Mouse (Mus musculus) hindbrain, postnatal 0 days (tissue): ENCODE results near the gene Hnrnpr. TPM values are rescaled to one million over a fixed set of nuclear protein-coding genes. Genes with fewer than 3 reads are reported as not detected.

ENCODE experiments used
- ATAC-seq: fragments of 200-750 bp; cut with Nextera tagmentation; 2 replicates; pipeline ENCODE4 v1.8.0; 2017; ENCODE audit warnings: mild to moderate bottlenecking, moderate TSS enrichment, moderate library complexity
- DNase-seq: peaks from one replicate; pipeline ENCODE4 v3.0.0-alpha.2; 2015; ENCODE audit warnings: low spot score
- H3K27ac ChIP-seq: fragments of 300-500 bp; sonication (generic); 2 replicates; pipeline ENCODE4 v1.5.1; 2014; ENCODE audit warnings: mild to moderate bottlenecking
- H3K27me3 ChIP-seq: fragments of 300-500 bp; sonication (generic); 2 replicates; pipeline ENCODE4 v1.6.1; 2014; ENCODE audit warnings: low read length, mixed read lengths; ENCODE audit not compliant: insufficient read depth
- H3K36me3 ChIP-seq: fragments of 300-500 bp; sonication (generic); 2 replicates; pipeline ENCODE4 v1.6.1; 2014; ENCODE audit warnings: low read length, mixed read lengths; ENCODE audit not compliant: insufficient read depth
- H3K4me1 ChIP-seq: fragments of 300-500 bp; sonication (generic); 2 replicates; pipeline ENCODE4 v1.6.1; 2014; ENCODE audit warnings: antibody characterized with exemption, low read length, mixed read lengths; ENCODE audit not compliant: insufficient read depth
- H3K4me2 ChIP-seq: fragments of 300-500 bp; sonication (generic); 2 replicates; pipeline ENCODE4 v1.6.1; 2014; ENCODE audit warnings: low read depth, mild to moderate bottlenecking, low read length, moderate library complexity, mixed read lengths
- H3K4me3 ChIP-seq: fragments of 300-500 bp; sonication (generic); 2 replicates; pipeline ENCODE4 v1.5.1; 2014; ENCODE audit warnings: low read length
- H3K9ac ChIP-seq: fragments of 300-500 bp; sonication (generic); replicated peaks from 2 replicates; pipeline ENCODE4 v1.6.1; 2014; ENCODE audit warnings: mild to moderate bottlenecking, low read length, moderate library complexity, mixed read lengths
- H3K9me3 ChIP-seq: fragments of 300-500 bp; sonication (generic); 2 replicates; pipeline ENCODE4 v1.6.1; 2016; ENCODE audit warnings: low read length, mixed read lengths
- CTCF ChIP-seq: IDR thresholded peaks from 2 replicates; pipeline ENCODE4 v1.5.1; 2016; ENCODE audit warnings: antibody characterized with exemption, control low read depth, low read depth
- WGBS: fragments of 180-500 bp; shearing (Covaris S2); extraction: QIAGEN DNeasy Blood & Tissue Kit; methylation state at CpG from one replicate; pipeline ENCODE4 v1.1.7; 2014; 5-methylcytosine and 5-hydroxymethylcytosine counted together
- polyA plus RNA-seq: library from polyadenylated mRNA; unstranded; fragments of >200 nt; fragmentation: Nextera tagmentation; extraction: Ambion mirVana; gene quantifications from 2 replicates; pipeline ENCODE4 v1.2.1, GENCODE M21; 2015
- total RNA-seq: library from RNA; depleted of rRNA; stranded (reverse); fragments of >200 nt; gene quantifications from 2 replicates; pipeline ENCODE4 v1.2.3, GENCODE M21; 2014

The Hnrnpr gene
- total and polyA plus RNA-seq, 2 experiments from 2014 or later, result 69.0 to 159 TPM

DNA sequence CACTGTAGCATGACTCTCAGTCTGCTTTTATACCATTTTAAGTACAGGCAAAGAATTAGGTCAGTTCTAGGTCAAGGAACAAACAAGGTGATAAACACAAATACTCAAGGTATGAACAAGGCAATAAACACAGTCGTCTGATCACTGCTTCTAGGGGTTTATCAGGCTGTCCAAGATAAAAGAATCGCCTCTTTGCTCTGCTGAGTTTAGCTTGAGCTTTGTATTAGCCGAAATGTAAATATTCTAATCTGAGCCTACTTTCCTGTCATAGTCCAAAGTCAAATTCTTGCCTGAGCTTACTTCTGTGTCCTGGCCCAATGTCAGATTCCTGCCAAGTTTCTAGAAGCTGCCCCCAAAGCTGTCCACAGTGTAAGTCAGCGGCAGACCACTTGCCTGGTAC, 8.3 kb upstream of the Hnrnpr start:
- no peak overlapping the region for H3K4me2 ChIP-seq
- no peaks in the 10 kb centered on the region for H3K36me3 ChIP-seq
- H3K9ac ChIP-seq, result no peak overlapping the region
- WGBS, result 82% methylated on average over 4 of the region's 4 CpGs
- no peak overlapping the region for H3K4me3 ChIP-seq
- ATAC-seq (no peak), DNase-seq (no peak)
- H3K4me1 ChIP-seq, result no peaks in the 10 kb centered on the region
- TF ChIP-seq CTCF, result no peak
- no peaks in the 10 kb centered on the region for H3K27me3 ChIP-seq
- no peaks in the 10 kb centered on the region for H3K9me3 ChIP-seq
- no peak overlapping the region for H3K27ac ChIP-seq

DNA sequence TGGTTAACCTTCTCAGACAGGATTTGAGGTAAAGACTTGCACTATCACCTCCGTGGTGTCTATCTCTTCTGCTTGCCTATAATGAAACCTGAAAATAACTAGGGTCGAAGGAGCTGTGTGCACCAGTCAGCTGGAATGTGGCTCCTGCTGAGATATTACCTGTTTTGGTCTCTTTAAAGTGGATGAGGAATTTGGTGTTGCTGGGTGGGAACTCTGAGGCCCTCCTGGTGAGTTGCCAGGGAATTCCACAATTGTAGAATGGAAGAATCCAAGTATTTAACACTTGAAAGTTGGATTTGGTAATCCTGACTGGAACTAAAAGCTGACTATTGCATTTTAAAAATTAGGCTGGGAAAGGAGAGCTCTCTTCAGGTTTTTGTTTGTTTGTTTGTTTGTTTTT, 6.6 kb upstream of the Hnrnpr start:
- no peak for DNase-seq
- 45% methylated on average over 2 of the region's 2 CpGs for WGBS

DNA sequence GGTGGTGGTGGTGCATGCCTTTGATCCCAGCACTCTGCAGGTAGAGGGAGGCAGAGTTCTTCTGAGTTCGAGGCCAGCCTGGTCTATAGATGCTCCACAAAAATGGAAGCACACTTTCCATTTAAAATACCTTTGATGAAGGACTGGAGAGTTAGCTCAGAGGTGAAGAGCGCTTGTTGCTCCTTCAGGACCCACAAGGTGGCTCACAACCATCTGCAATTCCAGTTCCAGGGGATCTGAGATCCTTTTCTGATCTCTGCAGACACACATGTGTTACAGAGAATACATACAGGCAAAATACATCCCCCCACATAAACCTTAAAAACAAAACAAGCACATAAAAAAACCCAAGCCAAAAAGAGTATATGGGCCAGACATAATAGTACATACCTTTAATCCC, 2.4 kb upstream of the Hnrnpr start:
- peak; percentile 34 for DNase-seq
- no peaks in the 10 kb centered on the region for H3K9me3 ChIP-seq
- peak; percentile 34; the same call in 1 of the 2 replicates for TF ChIP-seq CTCF
- H3K9ac ChIP-seq, result no peak overlapping the region
- 70% methylated on average over 2 of the region's 2 CpGs for WGBS
- 0 out of 2 replicates have a peak, but pooled peaks cover 7% of the 10 kb centered on the region for H3K4me1 ChIP-seq
- H3K4me2 ChIP-seq, result no peak overlapping the region
- no peaks in the 10 kb centered on the region for H3K27me3 ChIP-seq
- no peaks in the 10 kb centered on the region for H3K36me3 ChIP-seq
- no peak for ATAC-seq
- no peak overlapping the region for H3K27ac ChIP-seq
- H3K4me3 ChIP-seq, result no peak overlapping the region

More for the DNA sequence above, 6.6 kb upstream of the Hnrnpr start:
- no peak overlapping the region for H3K4me3 ChIP-seq
- H3K36me3 ChIP-seq, result no peaks in the 10 kb centered on the region
- no peak overlapping the region for H3K27ac ChIP-seq
- no peaks in the 10 kb centered on the region for H3K4me1 ChIP-seq
- no peak for ATAC-seq
- H3K27me3 ChIP-seq, result no peaks in the 10 kb centered on the region
- H3K4me2 ChIP-seq, result no peak overlapping the region
- no peak overlapping the region for H3K9ac ChIP-seq
- no peak for TF ChIP-seq CTCF
- no peaks in the 10 kb centered on the region for H3K9me3 ChIP-seq

- Histone ChIP-seq H3K36me3 (no peaks in the 10 kb centered on the region), H3K27me3 (no peaks in the 10 kb centered on the region), H3K9me3 (no peaks in the 10 kb centered on the region), H3K4me1 (0 out of 2 replicates have a peak, but pooled peaks cover 11% of the 10 kb centered on the region), H3K4me2 (peak overlapping the region; percentile 70), H3K9ac (peak overlapping the region; percentile 98), H3K4me3 (peak overlapping the region; percentile 100), H3K27ac (peak overlapping the region; percentile 98; the same call in 1 of the 2 replicates)
- ATAC-seq (no peak), DNase-seq (peak; percentile 32)
- WGBS, result 6% methylated on average over 11 of the region's 11 CpGs
- no peak for TF ChIP-seq CTCF
Observed at GRCm38 (mm10) chr4:136309780-136310179, 962 bp upstream of the Hnrnpr start.

DNA sequence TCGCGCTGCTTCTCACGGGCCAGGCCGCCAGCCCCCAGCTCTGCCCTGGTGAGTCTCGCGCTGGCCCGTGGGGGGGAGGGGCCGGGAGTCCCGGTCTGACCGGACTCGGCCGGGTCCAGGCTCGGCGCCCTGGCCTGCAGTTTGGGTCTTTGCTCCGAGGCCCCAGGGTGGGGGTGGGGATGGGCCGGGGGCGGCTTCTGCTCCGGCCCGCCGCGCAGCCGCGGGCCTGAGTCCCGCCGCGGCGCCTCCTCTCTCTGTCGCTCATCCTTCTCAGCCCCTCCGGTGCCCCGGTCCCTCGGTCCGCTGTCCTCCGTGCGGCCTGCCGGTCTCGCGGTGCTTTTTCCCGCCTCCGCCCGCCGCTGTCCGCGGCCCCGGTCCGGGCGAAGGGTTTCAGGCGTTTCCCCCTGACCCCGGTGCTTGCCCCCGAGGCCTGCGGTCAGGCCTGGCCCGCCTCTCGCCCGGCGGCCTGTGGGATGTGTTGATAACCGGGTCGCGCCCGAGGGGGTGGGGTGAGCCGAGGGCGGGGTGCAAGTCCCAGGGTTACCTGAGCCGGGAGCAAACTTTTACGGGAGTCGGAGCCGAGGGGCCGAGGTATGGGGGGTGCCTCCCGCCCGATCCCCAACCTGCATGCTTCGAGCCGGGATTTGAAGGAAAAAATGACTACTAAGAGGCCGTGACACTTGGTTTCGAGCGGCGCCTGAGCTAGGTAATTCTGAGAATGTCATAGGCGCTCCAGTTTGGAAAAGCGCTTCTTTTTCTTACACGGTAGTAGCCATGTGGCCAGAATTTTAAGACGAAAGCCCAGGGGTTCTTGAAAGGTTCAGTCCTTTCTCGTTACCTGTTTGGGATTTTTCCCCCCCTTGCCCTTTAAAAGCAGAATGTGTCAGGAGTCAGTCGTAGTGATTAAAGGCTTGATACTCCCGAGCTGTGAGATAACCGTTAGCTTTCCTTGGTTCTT, 579 bp downstream of the Hnrnpr start:
- 0 out of 2 replicates have a peak, but pooled peaks cover 11% of the 10 kb centered on the region for H3K4me1 ChIP-seq
- no peaks in the 10 kb centered on the region for H3K36me3 ChIP-seq
- peak overlapping the region; percentile 89 for H3K4me2 ChIP-seq
- ATAC-seq (no peak), DNase-seq (no peak)
- no peaks in the 10 kb centered on the region for H3K9me3 ChIP-seq
- WGBS, result under 1% methylated on average over 75 of the region's 81 CpGs
- H3K9ac ChIP-seq, result peak overlapping the region; percentile 98
- H3K27me3 ChIP-seq, result no peaks in the 10 kb centered on the region
- H3K27ac ChIP-seq, result peak overlapping the region; percentile 98
- no peak for TF ChIP-seq CTCF
- H3K4me3 ChIP-seq, result peak overlapping the region; percentile 100

- Histone ChIP-seq H3K9ac (peak overlapping the region; percentile 41; the same call in 1 of the 2 replicates), H3K27me3 (no peaks in the 10 kb centered on the region), H3K4me3 (peak overlapping the region; percentile 100), H3K27ac (no peak overlapping the region), H3K36me3 (no peaks in the 10 kb centered on the region), H3K4me1 (0 out of 2 replicates have a peak, but pooled peaks cover 11% of the 10 kb centered on the region), H3K9me3 (no peaks in the 10 kb centered on the region), H3K4me2 (peak overlapping the region; percentile 89)
- no peak for DNase-seq
- no peak for TF ChIP-seq CTCF
- WGBS, result 13% methylated on average over 4 of the region's 4 CpGs
- no peak for ATAC-seq
Observed at GRCm38 (mm10) chr4:136312616-136313015, 1.9 kb downstream of the Hnrnpr start.
